Comparison of ENCODE assay signal across 8 mouse cellular contexts in genomic region chr3:145614362-145615115, GRCm38 (mm10). TPM values are rescaled to one million over a fixed set of nuclear protein-coding genes. Genes with fewer than 3 reads are reported as not detected.
DNase-seq lines count a peak whose midpoint lies in the region; ATAC-seq lines count a peak whose summit lies in the region.

No protein-coding gene starts in this region.

- H3K4me2 ChIP-seq in hindbrain, embryonic 14.5 days (replicated peaks), result 0 out of 2 replicates have a peak overlapping the region, but pooled peaks have one; percentile 20
- H3K4me2 ChIP-seq in limb, embryonic 15.5 days, result 0 out of 2 replicates have a peak overlapping the region, but pooled peaks have one; percentile 19
- H3K4me2 ChIP-seq in neural tube, embryonic 13.5 days, result peak overlapping the region; percentile 32

- peaks cover 2% of the 10 kb centered on the region; the same call in 1 of the 2 replicates for H3K9me3 ChIP-seq in forebrain, embryonic 10.5 days
- H3K9me3 ChIP-seq in hindbrain, embryonic 14.5 days (ENCODE audit: control insufficient read depth, low read length), result no peaks in the 10 kb centered on the region
- no peaks in the 10 kb centered on the region for H3K9me3 ChIP-seq in limb, embryonic 15.5 days
- no peaks in the 10 kb centered on the region for H3K9me3 ChIP-seq in neural tube, embryonic 13.5 days

- 0 out of 2 replicates have a peak overlapping the region, but pooled peaks have one; percentile 7 for H3K9ac ChIP-seq in hindbrain, embryonic 14.5 days
- no peak overlapping the region for H3K9ac ChIP-seq in limb, embryonic 15.5 days
- peak overlapping the region; percentile 12; the same call in 1 of the 2 replicates for H3K9ac ChIP-seq in neural tube, embryonic 13.5 days

- H3K27ac ChIP-seq in forebrain, embryonic 10.5 days, result peak overlapping the region; percentile 71
- no peak overlapping the region for H3K27ac ChIP-seq in hindbrain, embryonic 14.5 days
- peak overlapping the region; percentile 77 for H3K27ac ChIP-seq in limb, embryonic 15.5 days
- H3K27ac ChIP-seq in neural tube, embryonic 13.5 days (replicated peaks), result peak overlapping the region; percentile 65

- H3K4me1 ChIP-seq in forebrain, embryonic 10.5 days, result peaks cover 43% of the 10 kb centered on the region
- H3K4me1 ChIP-seq in hindbrain, embryonic 14.5 days (replicated peaks; ENCODE audit: control insufficient read depth, insufficient read depth, low read length), result peaks cover 12% of the 10 kb centered on the region; the same call in 1 of the 2 replicates
- peaks cover 26% of the 10 kb centered on the region for H3K4me1 ChIP-seq in limb, embryonic 15.5 days
- peaks cover 23% of the 10 kb centered on the region for H3K4me1 ChIP-seq in neural tube, embryonic 13.5 days (replicated peaks)

- H3K27me3 ChIP-seq in forebrain, embryonic 10.5 days (ENCODE audit: poor library complexity, severe bottlenecking), result no peaks in the 10 kb centered on the region
- no peaks in the 10 kb centered on the region for H3K27me3 ChIP-seq in hindbrain, embryonic 14.5 days (ENCODE audit: control insufficient read depth, insufficient read depth, low read length)
- H3K27me3 ChIP-seq in limb, embryonic 15.5 days, result no peaks in the 10 kb centered on the region
- H3K27me3 ChIP-seq in neural tube, embryonic 13.5 days, result no peaks in the 10 kb centered on the region

- no peak overlapping the region for H3K4me3 ChIP-seq in forebrain, embryonic 10.5 days
- H3K4me3 ChIP-seq in hindbrain, embryonic 14.5 days (replicated peaks; ENCODE audit: low read length), result no peak overlapping the region
- H3K4me3 ChIP-seq in limb, embryonic 15.5 days, result no peak overlapping the region
- H3K4me3 ChIP-seq in neural tube, embryonic 13.5 days, result no peak overlapping the region

- 24% methylated on average over 17 of the region's 17 CpGs for WGBS in forebrain, embryonic 10.5 days
- 19% methylated on average over 17 of the region's 17 CpGs for WGBS in hindbrain, embryonic 14.5 days
- 13% methylated on average over 17 of the region's 17 CpGs for WGBS in limb, embryonic 15.5 days
- 18% methylated on average over 17 of the region's 17 CpGs for WGBS in neural tube, embryonic 13.5 days

- DNase-seq in cerebellum, postnatal 25 days, result peak; percentile 39 to 61
- DNase-seq in forebrain, embryonic 10.5 days (ENCODE audit: extremely low spot score, low spot score), result no peak
- peak; percentile 36 for DNase-seq in hindbrain, embryonic 14.5 days (ENCODE audit: low spot score)
- DNase-seq in layer of hippocampus, adult 9-11 months, result no peak
- no peak for DNase-seq in urinary bladder, postnatal 4 days (ENCODE audit: low spot score in 2 of 2)

- no peak for ATAC-seq in cerebellum, adult (ENCODE audit: insufficient number of reproducible peaks, low FRiP score, low TSS enrichment)
- ATAC-seq in hindbrain, embryonic 14.5 days (ENCODE audit: low FRiP score), result 0 out of 2 replicates have a peak, but pooled peaks have one; percentile 28
- ATAC-seq in limb, embryonic 15.5 days (ENCODE audit: insufficient number of reproducible peaks, low FRiP score, low TSS enrichment, low read depth), result peak; percentile 50; the same call in 1 of the 2 replicates
- ATAC-seq in neural tube, embryonic 13.5 days (ENCODE audit: low read depth), result peak; percentile 43

- H3K36me3 ChIP-seq in forebrain, embryonic 10.5 days (replicated peaks), result no peaks in the 10 kb centered on the region
- no peaks in the 10 kb centered on the region for H3K36me3 ChIP-seq in hindbrain, embryonic 14.5 days (replicated peaks; ENCODE audit: control insufficient read depth, insufficient read depth)
- H3K36me3 ChIP-seq in limb, embryonic 15.5 days, result no peaks in the 10 kb centered on the region
- H3K36me3 ChIP-seq in neural tube, embryonic 13.5 days, result no peaks in the 10 kb centered on the region

RNA-seq across cellular contexts. Expression of gene Ccn1, which starts 35.2 kb away (rescaled TPM):
- polyA plus RNA-seq in forebrain, embryonic 10.5 days (2016; fragmentation: Nextera tagmentation; extraction: Ambion mirVana), result 49.9 and 64.8 TPM in 2 replicates
- polyA plus RNA-seq in hindbrain, embryonic 14.5 days (2014; fragmentation: Nextera tagmentation; extraction: Ambion mirVana), result 4.6 and 4.7 TPM in 2 replicates
- 92.0 and 104 TPM in 2 replicates for polyA plus RNA-seq in limb, embryonic 15.5 days (2015; fragmentation: Nextera tagmentation; extraction: Ambion mirVana)
- 11.3 and 13.7 TPM in 2 replicates for polyA plus RNA-seq in neural tube, embryonic 13.5 days (2015; fragmentation: Nextera tagmentation; extraction: Ambion mirVana)

RNA-seq across cellular contexts. Expression of gene Znhit6, which starts 38.5 kb away (rescaled TPM):
- polyA plus RNA-seq in forebrain, embryonic 10.5 days (2016; fragmentation: Nextera tagmentation; extraction: Ambion mirVana), result 49.9 and 56.8 TPM in 2 replicates
- polyA plus RNA-seq in hindbrain, embryonic 14.5 days (2014; fragmentation: Nextera tagmentation; extraction: Ambion mirVana), result 25.7 and 26.2 TPM in 2 replicates
- 33.7 and 37.8 TPM in 2 replicates for polyA plus RNA-seq in limb, embryonic 15.5 days (2015; fragmentation: Nextera tagmentation; extraction: Ambion mirVana)
- polyA plus RNA-seq in neural tube, embryonic 13.5 days (2015; fragmentation: Nextera tagmentation; extraction: Ambion mirVana), result 34.8 and 36.6 TPM in 2 replicates

Comparison
In these comparisons a context has a peak if more than half of its experiments do, and no peak if none do; other contexts are left out.
1. DNase-seq: peak in cerebellum, postnatal 25 days (2 of 2) and hindbrain, embryonic 14.5 days (single experiment); none in forebrain, embryonic 10.5 days (single experiment), layer of hippocampus, adult 9-11 months (single experiment) and urinary bladder, postnatal 4 days (0 of 2).
2. Peak in every context shown above with its lines, with median percentiles within 50 percentile points of each other: H3K4me2 ChIP-seq.